Mouse (Mus musculus) hindbrain, embryonic 14.5 days (tissue): ENCODE measurements at regions not wholly inside any gene's neighbourhood (a gene's known extent, or its start where the extent isn't known, plus 50 kb on each side); places are given as distances from the start of the nearest gene placed in this dataset.
A peak's percentile ranks its signal among the peaks of the same experiment; 100 is the strongest.

Source experiments
- ATAC-seq: fragments of 200-750 bp; cut with Nextera tagmentation; 2 replicates; pipeline ENCODE4 v1.8.0; 2017; ENCODE audit warnings: moderate number of reproducible peaks, mild to moderate bottlenecking, moderate TSS enrichment, moderate library complexity; ENCODE audit not compliant: low FRiP score
- DNase-seq: peaks from one replicate; pipeline ENCODE4 v3.0.0-alpha.2; 2015; ENCODE audit warnings: low spot score
- H3K27ac ChIP-seq: fragments of 300-500 bp; sonication (generic); 2 replicates; pipeline ENCODE4 v1.5.1; 2014; ENCODE audit warnings: mild to moderate bottlenecking, moderate library complexity
- H3K27me3 ChIP-seq: fragments of 300-500 bp; sonication (generic); 2 replicates; pipeline ENCODE4 v1.6.1; 2014; ENCODE audit warnings: mild to moderate bottlenecking, low read length, mixed read lengths; ENCODE audit not compliant: control insufficient read depth, insufficient read depth
- H3K36me3 ChIP-seq: fragments of 300-500 bp; sonication (generic); replicated peaks from 2 replicates; pipeline ENCODE4 v1.6.1; 2014; ENCODE audit not compliant: control insufficient read depth, insufficient read depth
- H3K4me1 ChIP-seq: fragments of 300-500 bp; sonication (generic); replicated peaks from 2 replicates; pipeline ENCODE4 v1.6.1; 2014; ENCODE audit warnings: antibody characterized with exemption, low read length, mixed read lengths; ENCODE audit not compliant: control insufficient read depth, insufficient read depth
- H3K4me2 ChIP-seq: fragments of 300-500 bp; sonication (generic); replicated peaks from 2 replicates; pipeline ENCODE4 v1.6.1; 2014; ENCODE audit warnings: mild to moderate bottlenecking, moderate library complexity
- H3K4me3 ChIP-seq: fragments of 300-500 bp; sonication (generic); replicated peaks from 2 replicates; pipeline ENCODE4 v1.5.1; 2014; ENCODE audit warnings: mild to moderate bottlenecking, low read length
- H3K9ac ChIP-seq: fragments of 300-500 bp; sonication (generic); 2 replicates; pipeline ENCODE4 v1.6.1; 2014
- H3K9me3 ChIP-seq: fragments of 300-500 bp; sonication (generic); 2 replicates; pipeline ENCODE4 v1.6.1; 2016; ENCODE audit warnings: low read length; ENCODE audit not compliant: control insufficient read depth
- WGBS: fragments of 180-500 bp; shearing (Covaris S2); extraction: QIAGEN DNeasy Blood & Tissue Kit; methylation state at CpG from one replicate; pipeline ENCODE4 v1.1.7; 2014; 5-methylcytosine and 5-hydroxymethylcytosine counted together

DNA sequence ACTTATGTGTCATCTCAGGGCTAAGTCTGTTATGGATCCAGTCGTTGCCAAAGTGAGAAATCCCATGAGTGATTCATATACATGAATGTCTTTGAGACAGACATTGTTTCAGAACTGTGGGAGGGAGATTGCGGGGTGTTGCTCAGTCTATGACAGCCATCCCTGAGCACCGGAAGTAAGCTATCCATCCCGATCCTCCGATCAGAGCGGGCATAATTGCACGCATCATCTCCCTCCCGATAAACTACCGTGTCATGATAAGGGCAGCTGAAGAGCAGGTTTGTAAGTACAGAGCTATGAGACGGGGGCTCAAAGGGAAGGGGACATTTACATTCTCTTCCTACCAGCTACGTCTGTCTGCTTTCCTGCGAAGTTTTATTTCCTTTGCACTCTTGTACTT is 715.0 kb upstream of the Adgrl2 start:
- Histone ChIP-seq H3K27me3 (no peaks in the 10 kb centered on the region), H3K4me1 (no peaks in the 10 kb centered on the region), H3K36me3 (no peaks in the 10 kb centered on the region), H3K27ac (no peak overlapping the region), H3K9ac (no peak overlapping the region; the same call in 1 of the 2 replicates), H3K9me3 (no peaks in the 10 kb centered on the region), H3K4me3 (no peak overlapping the region), H3K4me2 (peak overlapping the region; percentile 23)
- DNase-seq (no peak), ATAC-seq (no peak)
- 77% methylated on average over 12 of the region's 12 CpGs for whole genome bisulfite sequencing

DNA sequence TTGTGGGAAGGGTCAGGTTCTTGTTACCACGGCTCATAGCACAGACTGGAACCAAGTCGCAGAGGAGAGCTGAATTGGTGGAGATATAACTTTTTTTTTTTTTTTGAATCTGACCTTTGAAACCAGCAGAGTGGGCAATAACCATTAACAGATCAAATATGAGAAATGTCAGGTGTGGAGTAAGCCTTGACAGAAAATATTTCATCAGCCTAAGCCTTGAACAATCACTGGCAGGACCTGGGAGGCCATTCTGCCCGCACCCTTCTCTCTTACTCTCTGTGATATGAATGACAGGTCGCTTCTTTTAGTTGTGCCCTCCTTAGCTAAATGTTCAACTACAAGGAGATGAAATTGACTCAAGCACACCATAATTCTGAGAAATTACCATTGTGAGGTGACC is 714.1 kb upstream of the Adgrl2 start:
- no peak overlapping the region for H3K9ac ChIP-seq
- H3K27me3 ChIP-seq: no peaks in the 10 kb centered on the region
- H3K4me3 ChIP-seq: no peak overlapping the region
- no peak overlapping the region for H3K4me2 ChIP-seq
- no peaks in the 10 kb centered on the region for H3K4me1 ChIP-seq
- H3K9me3 ChIP-seq: no peaks in the 10 kb centered on the region
- WGBS: 88% methylated on average over 4 of the region's 4 CpGs
- DNase-seq: no peak
- H3K36me3 ChIP-seq: no peaks in the 10 kb centered on the region
- H3K27ac ChIP-seq: no peak overlapping the region
- no peak for ATAC-seq

DNA sequence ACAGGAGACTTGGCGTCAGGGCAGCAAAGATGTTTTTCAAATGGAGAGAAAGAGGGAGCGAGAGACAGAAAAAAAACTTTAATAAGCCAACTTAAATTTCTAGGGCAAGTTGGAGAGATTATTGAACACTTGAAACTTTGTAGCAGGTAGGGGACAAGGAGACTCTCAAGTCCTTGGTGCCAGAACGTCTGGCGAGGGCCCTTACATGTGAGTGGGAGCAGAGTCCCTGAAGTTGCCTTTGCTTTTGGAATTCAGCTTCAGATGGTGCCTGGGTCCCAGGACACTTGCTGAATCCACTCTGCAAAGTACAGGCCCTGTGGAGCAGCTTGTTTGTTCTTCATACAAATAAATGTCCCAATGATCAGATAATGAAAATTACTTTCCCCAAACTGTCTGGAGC is 693.2 kb upstream of the Adgrl2 start:
- H3K27me3 ChIP-seq: no peaks in the 10 kb centered on the region
- H3K4me1 ChIP-seq: no peaks in the 10 kb centered on the region
- H3K4me2 ChIP-seq: no peak overlapping the region
- DNase-seq (no peak), ATAC-seq (no peak)
- 83% methylated on average over 4 of the region's 4 CpGs for WGBS
- H3K4me3 ChIP-seq: no peak overlapping the region
- no peak overlapping the region for H3K9ac ChIP-seq
- H3K9me3 ChIP-seq: no peaks in the 10 kb centered on the region
- no peak overlapping the region for H3K27ac ChIP-seq
- H3K36me3 ChIP-seq: no peaks in the 10 kb centered on the region

DNA sequence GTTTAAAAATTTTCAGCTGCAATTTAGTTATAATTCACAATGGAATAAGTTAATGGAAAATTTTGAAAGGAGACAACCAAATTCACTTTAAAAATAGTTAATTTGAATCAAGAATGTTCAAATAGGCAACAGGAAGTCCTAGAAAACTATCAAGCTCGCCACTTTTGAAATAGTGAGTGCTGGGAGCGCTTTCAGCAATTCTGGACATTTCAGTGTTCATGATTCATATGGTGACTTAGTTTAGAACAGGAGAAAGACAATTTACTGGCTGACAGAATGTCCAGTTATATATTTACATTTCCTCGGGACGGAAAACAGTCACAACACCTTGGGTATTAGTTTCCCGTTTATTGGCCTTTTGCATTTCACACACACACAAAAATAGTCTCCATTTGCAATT is 691.9 kb upstream of the Adgrl2 start:
- no peaks in the 10 kb centered on the region for H3K9me3 ChIP-seq
- no peaks in the 10 kb centered on the region for H3K4me1 ChIP-seq
- H3K36me3 ChIP-seq: no peaks in the 10 kb centered on the region
- no peaks in the 10 kb centered on the region for H3K27me3 ChIP-seq
- ATAC-seq: no peak
- H3K27ac ChIP-seq: no peak overlapping the region
- WGBS: 86% methylated on average over 5 of the region's 5 CpGs
- H3K4me2 ChIP-seq: no peak overlapping the region
- no peak overlapping the region for H3K9ac ChIP-seq
- no peak overlapping the region for H3K4me3 ChIP-seq
- no peak for DNase-seq

DNA sequence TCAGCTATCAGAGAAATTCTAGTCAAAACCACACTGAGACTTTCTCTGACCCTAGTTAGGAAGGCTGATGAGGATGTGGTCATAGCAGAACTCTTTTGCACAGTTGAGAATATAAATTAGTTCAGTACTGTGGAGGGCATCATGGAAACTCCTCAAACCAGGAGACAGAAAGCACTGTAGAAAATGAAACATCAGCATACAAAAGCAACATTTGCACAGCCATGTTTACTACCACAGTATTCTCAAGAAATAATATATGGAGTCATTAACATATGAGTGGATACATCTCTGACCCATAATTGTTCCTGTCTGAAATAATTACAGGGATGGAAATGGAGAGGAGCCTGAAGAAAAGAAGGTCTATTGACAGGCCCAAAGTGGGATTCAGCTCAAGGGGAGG is 683.6 kb upstream of the Adgrl2 start:
- Histone ChIP-seq H3K4me2 (no peak overlapping the region), H3K9me3 (no peaks in the 10 kb centered on the region), H3K27ac (no peak overlapping the region), H3K9ac (no peak overlapping the region), H3K4me3 (no peak overlapping the region), H3K27me3 (no peaks in the 10 kb centered on the region), H3K4me1 (no peaks in the 10 kb centered on the region), H3K36me3 (no peaks in the 10 kb centered on the region)
- no peak for ATAC-seq
- DNase-seq: no peak

DNA sequence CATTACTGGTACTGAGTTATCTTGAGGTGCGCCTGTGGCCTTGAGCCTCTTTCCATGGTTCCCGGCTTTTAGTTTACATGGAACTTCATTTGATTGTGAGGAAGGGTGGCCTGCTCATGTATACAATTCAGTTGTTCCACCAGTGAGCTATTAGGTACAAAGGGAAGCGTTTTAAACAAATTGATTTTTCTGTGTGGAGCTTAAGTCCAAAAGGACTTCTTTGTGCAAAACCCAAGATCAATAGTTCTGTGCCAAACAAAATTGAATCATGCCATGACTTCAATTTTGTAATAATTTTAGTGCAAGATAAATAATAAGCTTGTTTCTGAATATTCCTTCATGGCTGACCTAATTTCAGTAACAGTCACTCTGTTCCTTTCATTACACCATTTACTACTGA is 674.3 kb upstream of the Adgrl2 start:
- Histone ChIP-seq H3K4me2 (no peak overlapping the region), H3K9ac (no peak overlapping the region), H3K9me3 (no peaks in the 10 kb centered on the region), H3K36me3 (no peaks in the 10 kb centered on the region), H3K4me3 (no peak overlapping the region), H3K4me1 (no peaks in the 10 kb centered on the region), H3K27me3 (no peaks in the 10 kb centered on the region), H3K27ac (no peak overlapping the region)
- no peak for ATAC-seq
- DNase-seq: no peak
- 93% methylated on average over 3 of the region's 3 CpGs for WGBS

DNA sequence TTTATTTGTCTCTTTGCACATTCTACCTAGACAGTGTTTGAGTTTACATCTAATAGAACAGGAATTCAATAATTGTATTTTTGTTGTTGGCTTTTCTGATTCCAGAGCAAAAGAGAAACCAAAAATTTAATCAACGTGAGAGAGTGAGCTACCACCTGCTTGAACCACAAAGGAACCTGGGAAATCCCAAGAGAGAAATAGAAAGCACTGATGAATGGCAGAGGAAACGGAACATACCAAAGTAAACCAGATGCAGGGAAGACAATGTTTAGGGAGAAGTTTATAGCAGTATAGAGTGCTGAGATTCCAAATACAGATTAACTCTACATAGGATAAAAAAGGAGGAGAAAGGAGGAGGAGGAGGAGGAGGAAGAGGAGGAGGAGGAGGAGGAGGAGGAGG is 648.0 kb upstream of the Adgrl2 start:
- DNase-seq (no peak), ATAC-seq (no peak)
- no peak overlapping the region for H3K27ac ChIP-seq
- H3K9me3 ChIP-seq: 0 out of 2 replicates have a peak, but pooled peaks cover 3% of the 10 kb centered on the region
- no peaks in the 10 kb centered on the region for H3K27me3 ChIP-seq
- 81% methylated on average over 2 of the region's 2 CpGs for WGBS
- no peaks in the 10 kb centered on the region for H3K4me1 ChIP-seq
- no peaks in the 10 kb centered on the region for H3K36me3 ChIP-seq
- H3K9ac ChIP-seq: no peak overlapping the region
- no peak overlapping the region for H3K4me2 ChIP-seq
- H3K4me3 ChIP-seq: no peak overlapping the region

DNA sequence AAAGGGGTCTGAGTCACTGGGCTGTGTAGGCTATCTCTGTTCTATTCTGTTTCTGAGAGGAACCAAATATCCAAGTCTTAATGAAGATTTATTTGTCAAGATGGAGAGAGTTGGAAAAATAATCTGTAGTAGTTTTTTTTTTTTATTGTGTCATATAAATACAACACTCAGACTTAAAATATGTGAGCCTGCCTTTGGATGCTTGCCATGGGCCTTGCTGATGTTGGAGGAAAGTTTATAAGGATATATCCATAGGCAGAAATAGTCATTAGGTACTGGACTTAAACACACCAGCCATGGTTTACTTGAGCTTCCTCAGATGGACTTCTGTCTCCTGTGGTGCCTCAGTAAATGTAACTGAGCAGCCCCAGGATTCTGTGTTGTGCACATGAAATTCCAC is 635.8 kb upstream of the Adgrl2 start:
- no peaks in the 10 kb centered on the region for H3K9me3 ChIP-seq
- no peak overlapping the region for H3K4me2 ChIP-seq
- ATAC-seq (no peak), DNase-seq (no peak)
- H3K36me3 ChIP-seq: no peaks in the 10 kb centered on the region
- no peak overlapping the region for H3K9ac ChIP-seq
- no peaks in the 10 kb centered on the region for H3K27me3 ChIP-seq
- no peak overlapping the region for H3K27ac ChIP-seq
- no peaks in the 10 kb centered on the region for H3K4me1 ChIP-seq
- no peak overlapping the region for H3K4me3 ChIP-seq

DNA sequence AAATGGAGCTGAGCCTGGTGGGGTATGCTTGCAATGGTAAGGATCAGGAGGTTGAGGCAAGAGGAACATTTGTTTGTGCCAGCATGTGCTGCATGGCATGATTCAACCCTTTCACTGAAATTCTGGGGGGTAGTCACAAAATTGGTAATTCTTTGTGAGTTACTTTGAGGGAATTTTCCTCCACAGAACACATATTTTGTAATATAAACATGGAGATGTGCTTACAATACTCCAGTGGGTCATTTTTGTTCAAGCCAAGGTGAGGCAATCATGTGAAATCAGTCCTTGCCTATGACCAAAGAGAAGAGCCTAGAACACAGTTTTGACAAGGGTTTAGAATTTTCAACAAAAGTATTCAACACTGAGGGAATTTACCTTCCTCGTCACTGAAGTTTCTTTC is 635.1 kb upstream of the Adgrl2 start:
- no peak overlapping the region for H3K4me3 ChIP-seq
- H3K27me3 ChIP-seq: no peaks in the 10 kb centered on the region
- 90% methylated on average over 1 of the region's 1 CpGs for WGBS
- no peak overlapping the region for H3K9ac ChIP-seq
- H3K36me3 ChIP-seq: no peaks in the 10 kb centered on the region
- no peaks in the 10 kb centered on the region for H3K9me3 ChIP-seq
- no peak overlapping the region for H3K4me2 ChIP-seq
- DNase-seq (no peak), ATAC-seq (no peak)
- no peaks in the 10 kb centered on the region for H3K4me1 ChIP-seq
- H3K27ac ChIP-seq: no peak overlapping the region

DNA sequence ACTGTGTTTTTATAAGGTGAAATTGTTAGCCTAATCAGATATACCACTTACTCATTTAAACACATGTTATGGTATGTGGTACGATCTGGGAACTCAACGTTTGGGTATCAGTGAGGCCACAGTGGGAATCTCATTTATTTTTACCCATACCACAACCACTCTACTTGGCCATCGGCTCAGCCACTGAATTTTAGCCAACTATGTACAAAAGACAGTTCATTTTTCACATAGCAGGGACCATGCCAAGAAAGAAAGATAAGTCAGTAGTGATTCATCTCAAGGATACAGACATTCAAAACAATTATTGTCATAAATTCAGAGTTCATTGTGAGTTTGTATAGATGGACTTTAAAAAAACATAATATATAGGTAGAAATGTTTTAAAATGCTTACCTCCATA is 634.7 kb upstream of the Adgrl2 start:
- no peak overlapping the region for H3K4me3 ChIP-seq
- no peaks in the 10 kb centered on the region for H3K27me3 ChIP-seq
- 84% methylated on average over 3 of the region's 3 CpGs for WGBS
- H3K4me2 ChIP-seq: no peak overlapping the region
- H3K36me3 ChIP-seq: no peaks in the 10 kb centered on the region
- DNase-seq: no peak
- no peaks in the 10 kb centered on the region for H3K9me3 ChIP-seq
- no peak for ATAC-seq
- H3K27ac ChIP-seq: no peak overlapping the region
- H3K4me1 ChIP-seq: no peaks in the 10 kb centered on the region
- H3K9ac ChIP-seq: no peak overlapping the region
